Mouse (Mus musculus) leukemia stem cell, adult 10-12 weeks (primary cell): ENCODE measurements around the gene Osgin1. TPM values are rescaled to one million over a fixed set of nuclear protein-coding genes. Genes with fewer than 3 reads are reported as not detected.

Experiments used
- polyA plus RNA-seq: library from polyadenylated mRNA; stranded (reverse); fragments of >175 nt; gene quantifications from 2 replicates; pipeline ENCODE4 v1.2.3, GENCODE M21; 2012; ENCODE audit warnings: low replicate concordance

The Osgin1 gene
- polyA plus RNA-seq, result 4.5 and 6.8 TPM in 2 replicates

GRCm38 (mm10) chr8:119433582-119434174 lies at the start of gene Osgin1:
Gene Osgin1, plus strand, starts transcription at chr8:119434124.

GRCm38 (mm10) chr8:119394524-119395026 lies 39.3 kb upstream of the Osgin1 start, which contains the start of gene Mlycd:
Gene Mlycd, plus strand, starts transcription at chr8:119394878.

GRCm38 (mm10) chr8:119446211-119446989 lies 12.5 kb downstream of the Osgin1 start, which contains the start of gene Necab2:
Gene Necab2, plus strand, starts transcription at chr8:119446719.

Other genes with a start within 250 kb of the Osgin1 start
- gene Hsbp1, start 89.6 kb upstream of the Osgin1 start, polyA plus RNA-seq, result 7.0 and 15.5 TPM in 2 replicates
- gene Mlycd, start 39.2 kb upstream of the Osgin1 start, polyA plus RNA-seq, result 9.2 and 12.1 TPM in 2 replicates
- not detected in 2 replicates for gene Necab2, start 12.6 kb downstream of the Osgin1 start, polyA plus RNA-seq
- gene Slc38a8, start 67.6 kb downstream of the Osgin1 start, polyA plus RNA-seq, result not detected in 2 replicates
- 99.7 and 122 TPM in 2 replicates for gene Mbtps1, start 124.6 kb downstream of the Osgin1 start, polyA plus RNA-seq
- gene Hsdl1, start 141.1 kb downstream of the Osgin1 start, polyA plus RNA-seq, result 10.7 and 23.4 TPM in 2 replicates
- not detected in 2 replicates for gene Dnaaf1, start 141.1 kb downstream of the Osgin1 start, polyA plus RNA-seq
- 73.5 and 94.7 TPM in 2 replicates for gene Taf1c, start 171.1 kb downstream of the Osgin1 start, polyA plus RNA-seq
- not detected in 2 replicates for gene Adad2, start 178.6 kb downstream of the Osgin1 start, polyA plus RNA-seq
- not detected in 2 replicates for gene Kcng4, start 201.6 kb downstream of the Osgin1 start, polyA plus RNA-seq
- 0.47 TPM in 1 of 2 replicates, not detected in the other for gene Wfdc1, start 232.2 kb downstream of the Osgin1 start, polyA plus RNA-seq